Mouse (Mus musculus) neural tube, embryonic 12.5 days (tissue): ENCODE measurements at regions not wholly inside any gene's neighbourhood (a gene's known extent, or its start where the extent isn't known, plus 50 kb on each side); places are given as distances from the start of the nearest gene placed in this dataset.
"Not testable (repeated sequence)": the region's sequence is repeated elsewhere in the genome, so short reads cannot be mapped to it uniquely, and the experiment has no call there.

Experiments
- ATAC-seq: fragments of 200-750 bp; cut with Nextera tagmentation; 2 replicates; pipeline ENCODE4 v1.8.0; 2017; ENCODE audit warnings: low read depth, mild to moderate bottlenecking, moderate TSS enrichment, moderate library complexity; ENCODE audit not compliant: low FRiP score
- H3K27ac ChIP-seq: fragments of 300-500 bp; sonication (generic); 2 replicates; pipeline ENCODE4 v1.5.1; 2016
- H3K27me3 ChIP-seq: fragments of 300-500 bp; sonication (generic); replicated peaks from 2 replicates; pipeline ENCODE4 v1.6.1; 2016; ENCODE audit warnings: mild to moderate bottlenecking
- H3K36me3 ChIP-seq: fragments of 300-500 bp; sonication (generic); 2 replicates; pipeline ENCODE4 v1.6.1; 2016; ENCODE audit warnings: mild to moderate bottlenecking
- H3K4me1 ChIP-seq: fragments of 300-500 bp; sonication (generic); 2 replicates; pipeline ENCODE4 v1.6.1; 2016
- H3K4me2 ChIP-seq: fragments of 300-500 bp; sonication (generic); replicated peaks from 2 replicates; pipeline ENCODE4 v1.6.1; 2016; ENCODE audit warnings: mild to moderate bottlenecking
- H3K4me3 ChIP-seq: fragments of 300-500 bp; sonication (generic); 2 replicates; pipeline ENCODE4 v1.5.1; 2016
- H3K9ac ChIP-seq: fragments of 300-500 bp; sonication (generic); 2 replicates; pipeline ENCODE4 v1.6.1; 2016; ENCODE audit warnings: mild to moderate bottlenecking
- H3K9me3 ChIP-seq: fragments of 300-500 bp; sonication (generic); 2 replicates; pipeline ENCODE4 v1.6.1; 2016; ENCODE audit warnings: mild to moderate bottlenecking
- WGBS: fragments of 180-500 bp; shearing (Covaris S2); methylation state at CpG from one replicate; pipeline ENCODE4 v1.1.7; 2016; 5-methylcytosine and 5-hydroxymethylcytosine counted together

- 31% methylated on average over 6 of the region's 6 CpGs for WGBS
- not testable (repeated sequence) for H3K4me1 ChIP-seq, H3K36me3 ChIP-seq, H3K9me3 ChIP-seq, ATAC-seq, H3K4me3 ChIP-seq, H3K4me2 ChIP-seq, H3K27me3 ChIP-seq, H3K27ac ChIP-seq, H3K9ac ChIP-seq
These were observed 448.6 kb upstream of the Cobl start for GRCm38 (mm10) chr11:12913401-12913800.

GRCm38 (mm10) chr11:12873712-12874111 is 409.0 kb upstream of the Cobl start:
- no peak overlapping the region for H3K9ac ChIP-seq
- no peaks in the 10 kb centered on the region for H3K27me3 ChIP-seq
- no peaks in the 10 kb centered on the region for H3K4me1 ChIP-seq
- H3K27ac ChIP-seq: no peak overlapping the region
- H3K4me2 ChIP-seq: no peak overlapping the region
- no peak overlapping the region for H3K4me3 ChIP-seq
- no peak for ATAC-seq
- 79% methylated on average over 1 of the region's 1 CpGs for WGBS
- no peaks in the 10 kb centered on the region for H3K36me3 ChIP-seq
- no peaks in the 10 kb centered on the region for H3K9me3 ChIP-seq

GRCm38 (mm10) chr11:12872802-12873201 is 408.0 kb upstream of the Cobl start:
- no peak for ATAC-seq
- 83% methylated on average over 2 of the region's 2 CpGs for WGBS

GRCm38 (mm10) chr11:12872399-12872798 is 407.6 kb upstream of the Cobl start:
- Histone ChIP-seq H3K4me1 (no peaks in the 10 kb centered on the region), H3K36me3 (no peaks in the 10 kb centered on the region), H3K9me3 (no peaks in the 10 kb centered on the region), H3K27me3 (no peaks in the 10 kb centered on the region), H3K9ac (no peak overlapping the region), H3K4me2 (no peak overlapping the region), H3K27ac (no peak overlapping the region), H3K4me3 (no peak overlapping the region)
- 38% methylated on average over 1 of the region's 1 CpGs for WGBS
- no peak for ATAC-seq

More at GRCm38 (mm10) chr11:12872802-12873201, 408.0 kb upstream of the Cobl start:
- no peak overlapping the region for H3K9ac ChIP-seq
- no peaks in the 10 kb centered on the region for H3K4me1 ChIP-seq
- H3K36me3 ChIP-seq: no peaks in the 10 kb centered on the region
- no peak overlapping the region for H3K4me3 ChIP-seq
- H3K4me2 ChIP-seq: no peak overlapping the region
- H3K27ac ChIP-seq: no peak overlapping the region
- H3K27me3 ChIP-seq: no peaks in the 10 kb centered on the region
- H3K9me3 ChIP-seq: no peaks in the 10 kb centered on the region

- H3K9me3 ChIP-seq: no peaks in the 10 kb centered on the region
- no peak overlapping the region for H3K27ac ChIP-seq
- H3K4me1 ChIP-seq: no peaks in the 10 kb centered on the region
- no peak overlapping the region for H3K4me3 ChIP-seq
- no peaks in the 10 kb centered on the region for H3K27me3 ChIP-seq
- H3K36me3 ChIP-seq: no peaks in the 10 kb centered on the region
- no peak for ATAC-seq
- H3K9ac ChIP-seq: no peak overlapping the region
- no peak overlapping the region for H3K4me2 ChIP-seq
These were observed 402.8 kb upstream of the Cobl start for GRCm38 (mm10) chr11:12867541-12867940.

- Histone ChIP-seq H3K36me3 (no peaks in the 10 kb centered on the region), H3K27me3 (no peaks in the 10 kb centered on the region), H3K9ac (no peak overlapping the region), H3K4me3 (no peak overlapping the region), H3K9me3 (no peaks in the 10 kb centered on the region), H3K4me1 (no peaks in the 10 kb centered on the region), H3K27ac (no peak overlapping the region), H3K4me2 (no peak overlapping the region)
- WGBS: 86% methylated on average over 2 of the region's 2 CpGs
- no peak for ATAC-seq
These were observed 400.4 kb upstream of the Cobl start for GRCm38 (mm10) chr11:12865034-12865620.

GRCm38 (mm10) chr11:12859344-12859930 is 394.7 kb upstream of the Cobl start:
- no peak for ATAC-seq
- Histone ChIP-seq H3K4me2 (no peak overlapping the region), H3K27ac (no peak overlapping the region), H3K27me3 (no peaks in the 10 kb centered on the region), H3K9me3 (no peaks in the 10 kb centered on the region), H3K36me3 (no peaks in the 10 kb centered on the region), H3K4me1 (no peaks in the 10 kb centered on the region), H3K4me3 (no peak overlapping the region), H3K9ac (no peak overlapping the region)
- WGBS: 81% methylated on average over 1 of the region's 1 CpGs

GRCm38 (mm10) chr11:12858274-12858884 is 393.6 kb upstream of the Cobl start:
- H3K4me2 ChIP-seq: no peak overlapping the region
- no peaks in the 10 kb centered on the region for H3K36me3 ChIP-seq
- no peaks in the 10 kb centered on the region for H3K4me1 ChIP-seq
- no peak overlapping the region for H3K9ac ChIP-seq
- no peak overlapping the region for H3K4me3 ChIP-seq
- no peak overlapping the region for H3K27ac ChIP-seq
- 92% methylated on average over 2 of the region's 2 CpGs for WGBS
- no peaks in the 10 kb centered on the region for H3K9me3 ChIP-seq
- ATAC-seq: peak; percentile 52
- H3K27me3 ChIP-seq: no peaks in the 10 kb centered on the region

- 82% methylated on average over 6 of the region's 6 CpGs for WGBS
- Histone ChIP-seq H3K4me2 (no peak overlapping the region), H3K27ac (no peak overlapping the region), H3K9me3 (no peaks in the 10 kb centered on the region), H3K36me3 (no peaks in the 10 kb centered on the region), H3K9ac (no peak overlapping the region), H3K4me3 (no peak overlapping the region), H3K27me3 (no peaks in the 10 kb centered on the region), H3K4me1 (no peaks in the 10 kb centered on the region)
- peak; percentile 17; the same call in 1 of the 2 replicates for ATAC-seq
These were observed 392.8 kb upstream of the Cobl start for GRCm38 (mm10) chr11:12857358-12858199.

- Histone ChIP-seq H3K4me1 (no peaks in the 10 kb centered on the region), H3K4me3 (no peak overlapping the region), H3K9me3 (no peaks in the 10 kb centered on the region), H3K27me3 (no peaks in the 10 kb centered on the region), H3K36me3 (no peaks in the 10 kb centered on the region), H3K4me2 (no peak overlapping the region), H3K27ac (no peak overlapping the region), H3K9ac (no peak overlapping the region)
- ATAC-seq: no peak
These were observed 383.0 kb upstream of the Cobl start for GRCm38 (mm10) chr11:12847793-12848192.

- Histone ChIP-seq H3K4me2 (no peak overlapping the region), H3K27ac (no peak overlapping the region), H3K9ac (no peak overlapping the region), H3K27me3 (no peaks in the 10 kb centered on the region), H3K36me3 (no peaks in the 10 kb centered on the region), H3K4me1 (no peaks in the 10 kb centered on the region), H3K9me3 (no peaks in the 10 kb centered on the region), H3K4me3 (no peak overlapping the region)
- ATAC-seq: no peak
These were observed 379.1 kb upstream of the Cobl start for GRCm38 (mm10) chr11:12843631-12844423.

- Histone ChIP-seq H3K4me1 (no peaks in the 10 kb centered on the region), H3K4me2 (no peak overlapping the region), H3K27ac (no peak overlapping the region), H3K36me3 (no peaks in the 10 kb centered on the region), H3K9me3 (no peaks in the 10 kb centered on the region), H3K9ac (no peak overlapping the region), H3K27me3 (no peaks in the 10 kb centered on the region), H3K4me3 (no peak overlapping the region)
- ATAC-seq: no peak
- WGBS: 83% methylated on average over 2 of the region's 2 CpGs
These were observed 376.6 kb upstream of the Cobl start for GRCm38 (mm10) chr11:12841393-12841792.
